Mouse (Mus musculus) hindbrain, embryonic 16.5 days (tissue): ENCODE data around the gene Sumf2. TPM values are rescaled to one million over a fixed set of nuclear protein-coding genes. Genes with fewer than 3 reads are reported as not detected.
"Not testable (repeated sequence)": the region's sequence is repeated elsewhere in the genome, so short reads cannot be mapped to it uniquely, and the experiment has no call there.

ENCODE experiments used
- ATAC-seq: fragments of 200-750 bp; cut with Nextera tagmentation; 2 replicates; pipeline ENCODE4 v1.8.0; 2017; ENCODE audit warnings: moderate TSS enrichment, moderate library complexity
- H3K27ac ChIP-seq: fragments of 300-500 bp; sonication (generic); 2 replicates; pipeline ENCODE4 v1.5.1; 2014; ENCODE audit warnings: low read depth, mild to moderate bottlenecking, control low read depth, low read length, moderate library complexity
- H3K27me3 ChIP-seq: fragments of 300-500 bp; sonication (generic); replicated peaks from 2 replicates; pipeline ENCODE4 v1.6.1; 2014; ENCODE audit warnings: low read length; ENCODE audit not compliant: control insufficient read depth, insufficient read depth
- H3K36me3 ChIP-seq: fragments of 300-500 bp; sonication (generic); 2 replicates; pipeline ENCODE4 v1.6.1; 2014; ENCODE audit warnings: mild to moderate bottlenecking, low read length, moderate library complexity, mixed read lengths; ENCODE audit not compliant: control insufficient read depth, insufficient read depth
- H3K4me1 ChIP-seq: fragments of 300-500 bp; sonication (generic); 2 replicates; pipeline ENCODE4 v1.6.1; 2014; ENCODE audit warnings: low read depth, low read length; ENCODE audit not compliant: control insufficient read depth, insufficient read depth
- H3K4me2 ChIP-seq: fragments of 300-500 bp; sonication (generic); 2 replicates; pipeline ENCODE4 v1.6.1; 2014; ENCODE audit warnings: mild to moderate bottlenecking, low read length, control low read depth, moderate library complexity
- H3K4me3 ChIP-seq: fragments of 300-500 bp; sonication (generic); 2 replicates; pipeline ENCODE4 v1.5.1; 2014; ENCODE audit warnings: mild to moderate bottlenecking, low read length, control low read depth, moderate library complexity
- H3K9ac ChIP-seq: fragments of 300-500 bp; sonication (generic); 2 replicates; pipeline ENCODE4 v1.6.1; 2014; ENCODE audit warnings: low read depth, mild to moderate bottlenecking, control low read depth, low read length, moderate library complexity
- H3K9me3 ChIP-seq: fragments of 300-500 bp; sonication (generic); 2 replicates; pipeline ENCODE4 v1.6.1; 2014; ENCODE audit warnings: mild to moderate bottlenecking, low read length, moderate library complexity; ENCODE audit not compliant: control insufficient read depth
- WGBS: fragments of 180-500 bp; shearing (Covaris S2); extraction: QIAGEN DNeasy Blood & Tissue Kit; methylation state at CpG from one replicate; pipeline ENCODE4 v1.1.7; 2014; 5-methylcytosine and 5-hydroxymethylcytosine counted together
- polyA plus RNA-seq: library from polyadenylated mRNA; unstranded; fragments of >200 nt; fragmentation: Nextera tagmentation; extraction: Ambion mirVana; gene quantifications from 2 replicates; pipeline ENCODE4 v1.2.1, GENCODE M21; 2015

Sumf2 gene
- polyA plus RNA-seq, 1 experiment from 2014 or later: 31.3 TPM

- WGBS: 84% methylated on average over 2 of the region's 2 CpGs
- H3K9me3 ChIP-seq: no peaks in the 10 kb centered on the region
- H3K4me1 ChIP-seq: no peaks in the 10 kb centered on the region
- H3K4me3 ChIP-seq: no peak overlapping the region
- H3K27me3 ChIP-seq: no peaks in the 10 kb centered on the region
- no peaks in the 10 kb centered on the region for H3K36me3 ChIP-seq
- no peak overlapping the region for H3K4me2 ChIP-seq
- no peak overlapping the region for H3K27ac ChIP-seq
- ATAC-seq: no peak
- H3K9ac ChIP-seq: no peak overlapping the region
Measured at GRCm38 (mm10) chr5:129871238-129871637, 24.5 kb downstream of the Sumf2 start.

- no peak for ATAC-seq
- Histone ChIP-seq H3K9ac (no peak overlapping the region), H3K4me1 (no peaks in the 10 kb centered on the region), H3K36me3 (no peaks in the 10 kb centered on the region), H3K9me3 (no peaks in the 10 kb centered on the region), H3K27ac (no peak overlapping the region), H3K4me3 (no peak overlapping the region), H3K4me2 (no peak overlapping the region), H3K27me3 (no peaks in the 10 kb centered on the region)
- WGBS: 83% methylated on average over 12 of the region's 12 CpGs
Measured at GRCm38 (mm10) chr5:129873942-129874341, 27.2 kb downstream of the Sumf2 start.

GRCm38 (mm10) chr5:129875098-129875497 lies 28.3 kb downstream of the Sumf2 start:
- Histone ChIP-seq H3K27ac (no peak overlapping the region), H3K36me3 (peaks cover 2% of the 10 kb centered on the region; the same call in 1 of the 2 replicates), H3K4me3 (no peak overlapping the region), H3K4me2 (no peak overlapping the region), H3K9me3 (no peaks in the 10 kb centered on the region), H3K9ac (no peak overlapping the region), H3K4me1 (no peaks in the 10 kb centered on the region), H3K27me3 (no peaks in the 10 kb centered on the region)
- ATAC-seq: no peak
- WGBS: 81% methylated on average over 11 of the region's 11 CpGs

- Histone ChIP-seq H3K4me1 (no peaks in the 10 kb centered on the region), H3K9me3 (no peaks in the 10 kb centered on the region), H3K4me2 (no peak overlapping the region), H3K36me3 (peaks cover 18% of the 10 kb centered on the region), H3K9ac (no peak overlapping the region; the same call in 1 of the 2 replicates), H3K27me3 (no peaks in the 10 kb centered on the region), H3K27ac (no peak overlapping the region), H3K4me3 (no peak overlapping the region)
- 80% methylated on average over 9 of the region's 9 CpGs for WGBS
- no peak for ATAC-seq
Measured at GRCm38 (mm10) chr5:129877731-129878455, 31.1 kb downstream of the Sumf2 start.

- H3K4me3 ChIP-seq: no peak overlapping the region
- no peaks in the 10 kb centered on the region for H3K9me3 ChIP-seq
- H3K4me2 ChIP-seq: no peak overlapping the region
- H3K9ac ChIP-seq: no peak overlapping the region
- no peaks in the 10 kb centered on the region for H3K27me3 ChIP-seq
- no peak overlapping the region for H3K27ac ChIP-seq
- ATAC-seq: peak; percentile 34; the same call in 1 of the 2 replicates
- WGBS: 49% methylated on average over 2 of the region's 2 CpGs
- peaks cover 22% of the 10 kb centered on the region for H3K36me3 ChIP-seq
- H3K4me1 ChIP-seq: no peaks in the 10 kb centered on the region
Measured at GRCm38 (mm10) chr5:129878946-129879345, 32.2 kb downstream of the Sumf2 start.

GRCm38 (mm10) chr5:129879888-129880287 lies 33.1 kb downstream of the Sumf2 start:
- H3K9me3 ChIP-seq: no peaks in the 10 kb centered on the region
- 76% methylated on average over 3 of the region's 3 CpGs for WGBS
- ATAC-seq: no peak
- no peaks in the 10 kb centered on the region for H3K27me3 ChIP-seq
- H3K36me3 ChIP-seq: peaks cover 22% of the 10 kb centered on the region
- H3K9ac ChIP-seq: no peak overlapping the region
- no peak overlapping the region for H3K27ac ChIP-seq
- no peak overlapping the region for H3K4me2 ChIP-seq
- no peaks in the 10 kb centered on the region; the same call in 1 of the 2 replicates for H3K4me1 ChIP-seq
- H3K4me3 ChIP-seq: no peak overlapping the region

GRCm38 (mm10) chr5:129886271-129886670 lies 39.5 kb downstream of the Sumf2 start:
- no peaks in the 10 kb centered on the region for H3K27me3 ChIP-seq
- H3K36me3 ChIP-seq: peaks cover 14% of the 10 kb centered on the region
- H3K9ac ChIP-seq: peak overlapping the region; percentile 92
- no peaks in the 10 kb centered on the region for H3K9me3 ChIP-seq
- H3K4me1 ChIP-seq: peaks cover 13% of the 10 kb centered on the region
- H3K4me3 ChIP-seq: peak overlapping the region; percentile 67
- H3K27ac ChIP-seq: peak overlapping the region; percentile 92
- no peak for ATAC-seq
- WGBS: 33% methylated on average over 10 of the region's 10 CpGs
- peak overlapping the region; percentile 89 for H3K4me2 ChIP-seq

- Histone ChIP-seq H3K4me2 (peak within 1 kb of the TSS; percentile 89), H3K4me1 (peaks cover 13% of the 10 kb centered on the region), H3K36me3 (peaks cover 8% of the 10 kb centered on the region), H3K27me3 (no peaks in the 10 kb centered on the region), H3K9me3 (no peaks in the 10 kb centered on the region), H3K9ac (peak within 1 kb of the TSS; percentile 92), H3K4me3 (peak within 1 kb of the TSS; percentile 67), H3K27ac (peak within 1 kb of the TSS; percentile 92)
- peak; percentile 99 for ATAC-seq
- WGBS: under 1% methylated on average over 46 of the region's 46 CpGs
Measured at GRCm38 (mm10) chr5:129886911-129887636, 40.3 kb downstream of the Sumf2 start, which contains the start of gene Chchd2. Gene Chchd2, minus strand, starts transcription at chr5:129887470.

GRCm38 (mm10) chr5:129890390-129890789 lies 43.6 kb downstream of the Sumf2 start:
- H3K27me3 ChIP-seq, H3K9me3 ChIP-seq, H3K4me2 ChIP-seq, H3K9ac ChIP-seq, H3K4me3 ChIP-seq, H3K27ac ChIP-seq, H3K36me3 ChIP-seq, ATAC-seq: not testable (repeated sequence)
- H3K4me1 ChIP-seq: peaks cover 12% of the 10 kb centered on the region
- WGBS: 93% methylated on average over 4 of the region's 7 CpGs
